Mouse (Mus musculus): ENCODE measurements around the gene Tmem129. TPM values are rescaled to one million over a fixed set of nuclear protein-coding genes. Genes with fewer than 3 reads are reported as not detected.

Gene Tmem129
- polyA plus RNA-seq, 1 experiment: 27.2 TPM

- Histone ChIP-seq H3K4me2 (ENCODE audit: low read depth) (peak overlapping the region; percentile 97), H3K4me3 (peak overlapping the region; percentile 60), H3K27me3 (ENCODE audit: control insufficient read depth, insufficient read depth, insufficient read length) (no peaks in the 10 kb centered on the region), H3ac (ENCODE audit: control insufficient read depth, insufficient read length) (peak overlapping the region; percentile 65), H3K79me2 (ENCODE audit: control insufficient read depth, insufficient read depth) (peaks cover 46% of the 10 kb centered on the region), H3K36me3 (ENCODE audit: control insufficient read depth, insufficient read depth) (no peaks in the 10 kb centered on the region)
- TF ChIP-seq TCF12 (IDR thresholded peaks at IDR 0.05; ENCODE audit: insufficient read depth, poor library complexity, severe bottlenecking) (no peak), CEBPB (IDR thresholded peaks at IDR 0.05; ENCODE audit: insufficient read depth, poor library complexity, severe bottlenecking) (no peak), USF1 (IDR thresholded peaks at IDR 0.05; ENCODE audit: low read depth) (no peak), MAX (IDR thresholded peaks at IDR 0.05; ENCODE audit: low read depth) (no peak), MYOG (IDR thresholded peaks at IDR 0.05; ENCODE audit: control insufficient read depth in 1 of 3, insufficient read depth in 1 of 3, insufficient read length in 2 of 3, low read depth in 2 of 3) (no peak), POLR2A (IDR thresholded peaks at IDR 0.05; ENCODE audit: insufficient read length, low read depth) (no peak)
These were observed 29.4 kb downstream of the Tmem129 start for GRCm38 (mm10) chr5:33628820-33629300.

GRCm38 (mm10) chr5:33627968-33628367 is 30.2 kb downstream of the Tmem129 start:
- H3K36me3 ChIP-seq (ENCODE audit: control insufficient read depth, insufficient read depth): no peaks in the 10 kb centered on the region
- H3K4me2 ChIP-seq (ENCODE audit: low read depth): peak overlapping the region; percentile 97
- TF ChIP-seq USF1 (IDR thresholded peaks at IDR 0.05; ENCODE audit: low read depth) (peak; percentile 90), TCF12 (IDR thresholded peaks at IDR 0.05; ENCODE audit: insufficient read depth, poor library complexity, severe bottlenecking) (no peak), TCF3 (IDR thresholded peaks at IDR 0.05; ENCODE audit: insufficient read length, low read depth) (no peak), MYOD1 (IDR thresholded peaks at IDR 0.05; ENCODE audit: control insufficient read depth in 1 of 3, insufficient read length in 2 of 3, low read depth in 2 of 3) (no peak)
- H3K4me3 ChIP-seq: peak overlapping the region; percentile 60
- peaks cover 52% of the 10 kb centered on the region for H3K79me2 ChIP-seq (ENCODE audit: control insufficient read depth, insufficient read depth)
- no peaks in the 10 kb centered on the region for H3K27me3 ChIP-seq (ENCODE audit: control insufficient read depth, insufficient read depth, insufficient read length)
- H3ac ChIP-seq (ENCODE audit: control insufficient read depth, insufficient read length): no peak overlapping the region

- TF ChIP-seq MYOG (IDR thresholded peaks at IDR 0.05; ENCODE audit: control insufficient read depth in 1 of 3, insufficient read depth in 1 of 3, insufficient read length in 2 of 3, low read depth in 2 of 3) (no peak), E2F4 (IDR thresholded peaks at IDR 0.05; ENCODE audit: insufficient read depth) (no peak), CEBPB (IDR thresholded peaks at IDR 0.05; ENCODE audit: insufficient read depth, poor library complexity, severe bottlenecking) (no peak), REST (IDR thresholded peaks at IDR 0.05; ENCODE audit: insufficient read depth, insufficient read length) (no peak), TCF3 (IDR thresholded peaks at IDR 0.05; ENCODE audit: insufficient read length, low read depth) (no peak), MYOD1 (IDR thresholded peaks at IDR 0.05; ENCODE audit: control insufficient read depth in 1 of 3, insufficient read length in 2 of 3, low read depth in 2 of 3) (no peak), USF1 (IDR thresholded peaks at IDR 0.05; ENCODE audit: low read depth) (no peak)
- Histone ChIP-seq H3K4me3 (no peak overlapping the region), H3K27me3 (ENCODE audit: control insufficient read depth, insufficient read depth, insufficient read length) (no peaks in the 10 kb centered on the region), H3K36me3 (ENCODE audit: control insufficient read depth, insufficient read depth) (no peaks in the 10 kb centered on the region), H3ac (ENCODE audit: control insufficient read depth, insufficient read length) (no peak overlapping the region), H3K4me2 (ENCODE audit: low read depth) (no peak overlapping the region), H3K79me2 (ENCODE audit: control insufficient read depth, insufficient read depth) (peaks cover 77% of the 10 kb centered on the region)
These were observed 34.5 kb downstream of the Tmem129 start for GRCm38 (mm10) chr5:33623766-33624165.

- Histone ChIP-seq H3K4me3 (no peak overlapping the region), H3K27me3 (ENCODE audit: control insufficient read depth, insufficient read depth, insufficient read length) (no peaks in the 10 kb centered on the region), H3K4me2 (ENCODE audit: low read depth) (no peak overlapping the region), H3ac (ENCODE audit: control insufficient read depth, insufficient read length) (no peak overlapping the region), H3K79me2 (ENCODE audit: control insufficient read depth, insufficient read depth) (peaks cover 76% of the 10 kb centered on the region), H3K36me3 (ENCODE audit: control insufficient read depth, insufficient read depth) (no peaks in the 10 kb centered on the region)
- no peak for TF ChIP-seq USF1 (IDR thresholded peaks at IDR 0.05; ENCODE audit: low read depth)
- peak in 1 of 3 experiments; percentile 4 for TF ChIP-seq MYOD1 (IDR thresholded peaks at IDR 0.05; ENCODE audit: control insufficient read depth in 1 of 3, insufficient read length in 2 of 3, low read depth in 2 of 3)
These were observed 35.5 kb downstream of the Tmem129 start for GRCm38 (mm10) chr5:33622671-33623070.

GRCm38 (mm10) chr5:33614391-33614790 is 43.8 kb downstream of the Tmem129 start:
- peaks cover 15% of the 10 kb centered on the region for H3K36me3 ChIP-seq (ENCODE audit: control insufficient read depth, insufficient read depth)
- TF ChIP-seq POLR2A (IDR thresholded peaks at IDR 0.05; ENCODE audit: insufficient read length, low read depth) (no peak), TCF12 (IDR thresholded peaks at IDR 0.05; ENCODE audit: insufficient read depth, poor library complexity, severe bottlenecking) (no peak), CEBPB (IDR thresholded peaks at IDR 0.05; ENCODE audit: insufficient read depth, poor library complexity, severe bottlenecking) (no peak), REST (IDR thresholded peaks at IDR 0.05; ENCODE audit: insufficient read depth, insufficient read length) (no peak), SRF (IDR thresholded peaks at IDR 0.05; ENCODE audit: control insufficient read depth, insufficient read length, low read depth) (no peak), MAX (IDR thresholded peaks at IDR 0.05; ENCODE audit: low read depth) (no peak), USF1 (IDR thresholded peaks at IDR 0.05; ENCODE audit: low read depth) (no peak)
- peaks cover 26% of the 10 kb centered on the region for H3K79me2 ChIP-seq (ENCODE audit: control insufficient read depth, insufficient read depth)

GRCm38 (mm10) chr5:33611795-33612194 is 46.4 kb downstream of the Tmem129 start:
- peaks cover 20% of the 10 kb centered on the region for H3K36me3 ChIP-seq (ENCODE audit: control insufficient read depth, insufficient read depth)
- no peak overlapping the region for H3ac ChIP-seq (ENCODE audit: control insufficient read depth, insufficient read length)
- no peak overlapping the region for H3K4me3 ChIP-seq
- peaks cover 2% of the 10 kb centered on the region for H3K79me2 ChIP-seq (ENCODE audit: control insufficient read depth, insufficient read depth)
- H3K4me2 ChIP-seq (ENCODE audit: low read depth): no peak overlapping the region
- no peaks in the 10 kb centered on the region for H3K27me3 ChIP-seq (ENCODE audit: control insufficient read depth, insufficient read depth, insufficient read length)
- no peak for TF ChIP-seq CEBPB (IDR thresholded peaks at IDR 0.05; ENCODE audit: insufficient read depth, poor library complexity, severe bottlenecking)
- no peak for TF ChIP-seq E2F4 (IDR thresholded peaks at IDR 0.05; ENCODE audit: insufficient read depth)
- no peak for TF ChIP-seq SRF (IDR thresholded peaks at IDR 0.05; ENCODE audit: control insufficient read depth, insufficient read length, low read depth)
- TF ChIP-seq POLR2AphosphoS2 (IDR thresholded peaks at IDR 0.05; ENCODE audit: insufficient read length, low read depth): no peak
- TF ChIP-seq USF1 (IDR thresholded peaks at IDR 0.05; ENCODE audit: low read depth): no peak
- no peak for TF ChIP-seq TCF12 (IDR thresholded peaks at IDR 0.05; ENCODE audit: insufficient read depth, poor library complexity, severe bottlenecking)
- no peak for TF ChIP-seq MYOG (IDR thresholded peaks at IDR 0.05; ENCODE audit: control insufficient read depth in 1 of 3, insufficient read depth in 1 of 3, insufficient read length in 2 of 3, low read depth in 2 of 3)
- no peak for TF ChIP-seq MAX (IDR thresholded peaks at IDR 0.05; ENCODE audit: low read depth)
- no peak for TF ChIP-seq POLR2A (IDR thresholded peaks at IDR 0.05; ENCODE audit: insufficient read length, low read depth)
- TF ChIP-seq MYOD1 (IDR thresholded peaks at IDR 0.05; ENCODE audit: control insufficient read depth in 1 of 3, insufficient read length in 2 of 3, low read depth in 2 of 3): no peak
- TF ChIP-seq REST (IDR thresholded peaks at IDR 0.05; ENCODE audit: insufficient read depth, insufficient read length): no peak

More at GRCm38 (mm10) chr5:33614391-33614790, 43.8 kb downstream of the Tmem129 start:
- Histone ChIP-seq H3ac (ENCODE audit: control insufficient read depth, insufficient read length) (no peak overlapping the region), H3K4me3 (no peak overlapping the region), H3K27me3 (ENCODE audit: control insufficient read depth, insufficient read depth, insufficient read length) (no peaks in the 10 kb centered on the region), H3K4me2 (ENCODE audit: low read depth) (no peak overlapping the region)
